Mouse (Mus musculus): ENCODE measurements at regions not wholly inside any gene's neighbourhood (a gene's known extent, or its start where the extent isn't known, plus 50 kb on each side); places are given as distances from the start of the nearest gene placed in this dataset.

DNA sequence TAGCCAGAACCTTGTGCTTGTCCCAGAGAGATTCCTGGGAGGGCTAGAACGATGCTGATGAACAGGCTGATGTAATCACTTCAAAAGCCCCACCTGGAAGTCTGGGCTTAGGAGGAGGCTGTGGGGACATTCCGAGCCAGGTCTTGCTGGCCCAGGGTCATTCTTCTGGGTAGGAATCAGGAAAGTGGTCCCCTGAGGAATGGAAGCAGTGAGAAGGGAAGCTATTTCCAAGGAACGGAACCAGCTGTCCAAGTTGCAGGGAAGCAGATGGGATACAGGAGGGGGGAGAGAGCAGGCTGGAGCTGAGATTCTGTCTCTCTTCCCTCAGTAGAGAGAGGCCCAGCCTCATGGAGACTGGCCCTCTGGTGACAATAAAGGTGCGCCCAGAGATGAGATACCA is 243.9 kb downstream of the Tcf7l2 start:
- DNase-seq (ENCODE audit: low spot score in 2 of 2) = no peak

DNA sequence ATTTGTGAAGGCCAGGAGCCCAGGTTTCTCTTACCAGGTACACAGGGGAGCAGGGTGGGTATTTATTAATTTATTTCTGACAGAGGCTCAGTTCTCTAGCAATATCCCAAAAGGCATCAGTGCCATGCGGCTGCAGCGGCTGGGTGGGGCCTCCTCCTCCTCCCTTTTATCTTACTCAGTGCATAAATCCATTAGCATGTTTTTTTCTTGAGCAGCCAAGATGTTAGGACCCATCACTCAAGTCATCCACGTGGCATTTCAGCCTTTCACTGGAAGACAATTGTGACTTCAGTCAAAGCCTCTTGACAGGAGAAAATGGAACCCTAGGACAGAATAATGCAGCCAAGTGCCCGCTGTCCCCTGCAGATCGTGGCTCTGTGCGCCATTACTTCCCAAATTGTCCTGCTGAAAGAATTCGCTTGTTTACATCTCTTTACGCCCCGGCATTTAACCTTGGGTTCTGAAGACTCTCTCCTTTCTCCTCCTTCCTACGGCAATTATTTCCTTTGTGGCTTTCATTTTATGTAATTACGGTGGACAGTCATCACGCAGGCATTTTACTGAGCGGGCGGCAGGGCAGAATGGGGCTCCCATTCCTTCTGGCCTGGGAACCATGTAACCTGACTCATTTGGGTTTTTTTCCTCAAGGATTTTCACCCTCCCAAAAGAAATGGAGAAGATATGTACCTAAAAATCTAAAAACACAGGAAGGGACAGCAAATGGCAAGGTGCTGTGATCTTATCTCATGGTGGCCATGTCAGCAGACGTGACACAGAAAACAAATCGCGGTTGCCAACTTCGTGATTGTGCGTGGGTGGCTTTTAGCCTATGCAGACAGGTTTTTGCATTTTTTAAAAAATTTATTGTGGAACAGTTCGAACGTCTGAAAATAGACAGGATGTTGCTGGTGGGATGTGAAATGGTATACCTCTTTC is 250.4 kb downstream of the Tcf7l2 start:
- no peak for DNase-seq (ENCODE audit: low spot score in 2 of 2)

DNA sequence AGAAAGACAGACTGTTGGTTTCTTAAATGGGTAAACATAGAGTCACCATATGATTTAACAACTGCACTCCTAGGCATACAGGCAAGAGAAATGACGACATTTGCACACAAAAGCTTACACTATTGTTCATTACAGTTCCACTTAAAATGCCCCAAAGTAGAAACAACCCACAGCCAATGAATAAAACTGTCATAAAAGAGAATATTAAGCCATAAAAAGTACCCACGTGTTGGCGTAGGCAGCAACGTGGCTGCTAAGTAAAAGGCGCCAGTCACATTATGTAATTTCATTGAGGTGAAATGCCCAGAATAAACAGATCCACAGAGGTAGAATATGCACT is 251.1 kb downstream of the Tcf7l2 start:
- no peak for DNase-seq (ENCODE audit: low spot score in 2 of 2)

- no peak for DNase-seq (ENCODE audit: low spot score in 2 of 2)
Observed at GRCm38 (mm10) chr19:55995721-55996120, 254.1 kb downstream of the Tcf7l2 start.

DNA sequence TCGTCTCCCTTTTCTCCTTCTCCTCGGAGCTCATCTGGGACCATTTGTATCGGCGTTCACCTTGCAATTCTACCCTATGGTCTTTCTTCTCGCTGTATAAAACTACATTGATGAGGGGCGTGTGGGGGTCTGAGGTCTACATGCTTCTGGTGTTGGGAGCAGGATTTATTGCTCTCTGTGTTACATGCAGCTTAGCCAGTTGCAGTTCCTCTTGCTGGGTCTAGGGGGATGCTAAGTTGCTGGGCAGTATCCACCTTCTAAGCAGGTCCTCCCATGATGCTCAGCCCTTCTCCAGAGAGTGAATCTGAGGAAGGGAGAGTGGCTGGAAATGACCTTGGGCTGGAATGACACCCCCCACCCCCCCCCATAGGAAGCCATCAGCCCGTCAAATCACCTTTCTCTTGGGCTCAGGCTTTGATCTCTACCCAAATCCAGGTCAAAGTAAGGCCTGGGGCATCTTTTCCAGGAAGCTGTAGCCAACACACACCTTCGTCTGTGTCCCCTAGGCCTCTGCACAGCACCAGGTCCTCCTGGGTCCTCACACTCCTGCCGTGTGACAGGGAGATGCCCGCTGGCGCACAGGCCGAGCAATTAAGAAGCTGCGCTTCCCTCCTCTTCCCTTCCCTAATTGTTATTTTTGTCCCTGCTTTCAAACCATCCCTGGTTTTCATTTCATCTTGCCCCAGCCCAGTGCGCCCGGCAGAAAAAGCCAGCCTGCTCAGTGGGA is 257.0 kb downstream of the Tcf7l2 start:
- DNase-seq (ENCODE audit: low spot score in 2 of 2) = no peak

DNA sequence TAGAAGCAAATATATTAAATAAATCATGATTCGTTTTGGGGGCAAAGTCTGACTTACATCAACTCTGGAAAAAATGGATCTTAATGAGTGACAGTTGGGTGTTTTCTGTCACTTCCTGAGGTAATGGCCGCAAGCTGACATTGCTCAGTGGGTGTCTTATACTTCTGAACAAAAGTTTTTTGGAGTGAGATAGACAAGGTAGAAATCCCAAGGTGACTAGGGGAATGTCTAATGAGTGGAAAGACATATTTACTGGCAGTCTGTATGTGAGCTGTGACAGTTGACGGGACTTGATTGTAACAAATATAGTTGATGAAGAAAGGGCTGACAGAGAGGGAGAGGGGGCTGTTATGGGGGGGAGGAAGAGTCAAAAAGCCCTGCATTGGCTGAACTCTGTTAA is 257.8 kb downstream of the Tcf7l2 start:
- no peak for DNase-seq (ENCODE audit: low spot score in 2 of 2)

DNA sequence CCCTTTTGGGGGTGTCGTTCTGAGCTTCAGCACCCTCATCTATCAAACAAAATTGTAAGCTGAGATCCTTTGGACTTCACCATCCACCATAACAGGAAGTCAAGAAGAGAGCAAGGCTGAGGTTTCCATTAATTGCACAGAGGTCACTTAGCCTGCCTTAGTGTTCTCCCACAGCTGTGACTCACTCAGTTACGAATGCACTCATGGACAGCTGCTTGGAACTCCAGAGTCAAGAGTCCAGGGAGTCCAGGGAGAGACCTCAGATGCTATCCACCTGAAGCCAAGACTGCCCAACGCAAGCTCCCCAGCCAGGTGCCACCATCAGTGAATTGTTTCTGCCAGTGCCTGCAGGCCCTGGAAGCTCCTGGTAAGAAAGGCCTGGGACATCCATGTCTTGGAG is 259.8 kb downstream of the Tcf7l2 start:
- no peak for DNase-seq (ENCODE audit: low spot score in 2 of 2)

DNA sequence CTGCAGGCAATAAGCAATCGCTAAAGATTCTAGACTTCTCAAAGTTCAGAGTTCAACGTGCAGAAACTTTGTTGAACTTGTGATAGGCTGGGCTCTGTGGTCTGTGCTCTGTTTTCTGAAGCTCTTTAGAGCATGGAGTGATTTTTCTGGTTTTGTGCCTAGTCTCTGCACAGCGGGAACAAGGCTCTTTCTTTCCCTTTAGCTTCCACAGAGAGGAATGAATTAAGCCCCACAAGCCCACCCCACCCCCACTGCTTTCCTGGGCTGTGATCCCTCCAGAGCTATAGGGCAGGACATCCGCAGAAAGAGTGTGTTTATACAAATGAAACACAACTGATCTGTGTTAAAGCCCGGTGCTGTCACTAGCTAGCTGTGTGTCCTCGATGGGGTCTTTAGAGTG is 264.3 kb downstream of the Tcf7l2 start:
- no peak for DNase-seq (ENCODE audit: low spot score in 2 of 2)

DNA sequence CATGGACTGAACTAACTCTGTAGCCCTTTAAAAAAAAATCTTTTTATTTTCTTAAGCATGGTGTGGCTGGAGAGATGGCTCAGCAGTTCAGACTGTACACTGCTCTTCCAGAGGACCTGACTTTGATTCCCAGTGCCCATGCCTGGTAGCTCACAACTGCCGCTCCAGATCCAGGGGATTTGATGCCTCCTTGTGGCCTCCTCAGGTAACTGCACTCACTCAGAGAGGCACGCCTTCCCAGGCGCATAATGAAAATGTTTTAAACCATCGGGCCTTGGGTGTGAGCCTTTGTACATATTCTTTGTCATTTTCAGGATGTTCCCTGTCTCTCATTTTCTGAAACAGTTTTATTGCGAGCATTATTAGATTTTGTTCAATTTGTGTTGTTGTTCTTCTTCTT is 265.8 kb downstream of the Tcf7l2 start:
- DNase-seq (ENCODE audit: low spot score in 2 of 2) = no peak

- DNase-seq (ENCODE audit: low spot score in 2 of 2) = no peak
Observed at GRCm38 (mm10) chr19:56010766-56011165, 269.1 kb downstream of the Tcf7l2 start.

DNA sequence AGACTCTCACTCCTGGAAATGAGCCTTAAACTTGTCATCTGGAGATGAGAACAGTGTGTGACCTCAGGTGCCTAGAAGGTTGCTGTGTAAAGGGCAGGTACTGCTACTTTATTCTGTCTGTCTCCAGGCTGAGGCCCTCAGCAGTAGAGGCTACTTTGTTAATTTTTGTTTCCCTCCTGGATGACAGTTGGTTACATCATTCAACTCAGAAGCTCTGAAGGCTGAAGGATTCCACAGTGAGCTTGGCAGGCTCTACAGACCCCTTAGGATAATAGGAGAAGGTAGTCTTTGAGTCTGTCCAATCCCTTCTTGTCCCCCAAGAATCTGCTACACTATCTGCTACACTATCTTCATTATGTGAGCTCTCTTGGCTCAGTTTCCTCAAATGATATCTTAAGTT is 269.7 kb downstream of the Tcf7l2 start:
- DNase-seq (ENCODE audit: low spot score in 2 of 2) = no peak

DNA sequence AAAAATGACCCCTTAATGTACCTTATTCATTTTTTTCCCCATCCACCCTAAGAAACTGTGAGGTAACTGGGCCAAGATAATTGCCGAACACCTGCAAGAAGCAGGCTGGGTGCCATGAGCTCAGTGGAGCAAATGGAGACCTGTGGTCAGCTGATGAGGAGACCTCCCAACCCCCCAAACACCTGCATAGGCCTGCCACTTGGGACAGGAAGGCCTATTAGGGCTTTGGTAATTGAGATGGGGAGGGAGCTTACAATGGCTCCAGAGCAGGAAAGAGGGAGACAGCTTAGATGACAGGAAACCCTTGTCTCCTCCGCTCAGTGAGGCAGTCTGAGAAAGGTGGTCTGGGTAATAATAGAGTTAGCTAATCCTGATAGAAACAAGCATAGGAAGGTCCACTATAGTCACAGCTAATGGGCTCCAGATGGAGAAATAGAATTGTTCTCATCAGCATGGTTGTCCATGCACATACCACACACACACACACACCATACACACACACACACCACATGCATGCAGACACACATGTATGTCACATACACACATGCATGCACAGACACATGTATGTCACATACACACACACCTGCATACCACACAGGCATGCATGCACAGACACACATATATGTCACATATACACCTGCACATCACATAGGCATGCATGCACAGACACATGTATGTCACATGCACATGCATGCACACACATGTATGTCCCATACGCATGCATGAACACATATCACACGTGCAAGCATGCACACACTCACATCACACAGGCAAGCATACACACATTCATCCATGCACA is 270.2 kb upstream of the Habp2 start:
- DNase-seq (ENCODE audit: low spot score in 2 of 2) = no peak

DNA sequence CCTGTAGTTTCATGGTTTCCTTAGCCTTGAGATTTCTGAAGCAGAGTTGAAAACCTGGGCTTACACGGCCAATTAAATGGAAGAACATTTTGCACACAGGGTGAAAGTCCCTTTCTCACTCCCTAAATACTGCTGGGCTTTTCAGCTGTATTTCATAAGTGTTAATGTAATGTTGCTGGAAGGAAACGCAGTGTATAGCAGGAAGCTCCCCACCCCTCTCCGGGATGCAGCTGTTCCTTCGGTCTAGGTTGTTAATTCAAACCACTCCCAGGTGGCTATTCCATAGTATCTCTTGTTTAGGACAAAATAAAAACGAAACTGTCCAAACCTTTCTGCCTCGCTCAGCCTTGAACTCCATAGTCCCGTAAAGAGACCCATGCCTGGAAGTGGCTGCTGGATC is 269.4 kb upstream of the Habp2 start:
- no peak for DNase-seq (ENCODE audit: low spot score in 2 of 2)

GRCm38 (mm10) chr19:56019143-56019542 is 267.8 kb upstream of the Habp2 start:
- no peak for DNase-seq (ENCODE audit: low spot score in 2 of 2)

GRCm38 (mm10) chr19:56022348-56022747 is 264.6 kb upstream of the Habp2 start:
- no peak for DNase-seq (ENCODE audit: low spot score in 2 of 2)

DNA sequence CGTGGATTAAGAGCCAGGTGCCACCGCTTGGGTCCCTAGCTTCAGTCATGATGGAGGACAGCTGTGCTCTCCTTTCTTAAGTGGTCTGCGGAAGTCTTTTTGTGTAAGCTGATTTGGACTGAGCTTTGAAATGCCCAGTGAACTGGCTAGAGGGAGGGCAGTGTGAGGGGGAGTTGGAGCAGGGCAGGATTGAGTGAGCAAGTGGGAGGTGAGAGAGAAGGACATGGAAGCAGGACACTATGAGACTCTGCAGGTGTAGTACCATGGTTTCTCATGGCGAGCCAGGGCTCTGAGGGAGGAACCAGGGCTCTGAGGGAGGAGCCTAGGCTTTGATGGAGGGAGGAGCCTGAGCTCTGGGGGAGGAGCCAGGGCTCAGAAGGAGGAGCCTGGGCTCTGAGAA is 262.3 kb upstream of the Habp2 start:
- DNase-seq (ENCODE audit: low spot score in 2 of 2) = no peak

GRCm38 (mm10) chr19:56029428-56030281 is 257.3 kb upstream of the Habp2 start:
- DNase-seq (ENCODE audit: low spot score in 2 of 2) = no peak

GRCm38 (mm10) chr19:56030401-56030925 is 256.5 kb upstream of the Habp2 start:
- DNase-seq (ENCODE audit: low spot score in 2 of 2) = no peak

DNA sequence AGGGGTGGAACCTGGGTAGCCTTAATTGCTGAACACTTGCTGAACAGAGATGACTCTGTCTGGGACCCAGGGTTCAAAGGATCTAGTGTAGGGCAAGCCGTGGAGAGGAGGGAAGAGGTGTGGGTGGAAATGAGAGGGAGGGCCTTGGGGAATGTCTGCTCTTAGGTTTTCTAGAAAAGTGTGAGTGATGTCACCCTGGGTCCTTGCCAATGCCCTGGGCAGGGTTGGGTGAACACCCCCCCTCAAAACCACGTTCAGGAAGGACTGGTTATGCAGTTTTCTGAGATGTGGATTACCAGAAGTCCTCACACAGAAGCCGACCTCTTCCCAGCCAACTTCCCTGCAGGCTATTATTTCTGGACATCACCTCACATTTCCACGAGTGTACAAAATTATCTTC is 252.4 kb upstream of the Habp2 start:
- DNase-seq (ENCODE audit: low spot score in 2 of 2) = no peak

GRCm38 (mm10) chr19:56037584-56037983 is 249.4 kb upstream of the Habp2 start:
- no peak for DNase-seq (ENCODE audit: low spot score in 2 of 2)
